Mouse (Mus musculus) gastrocnemius, postnatal 10 days (tissue): ENCODE results near the gene Dhrs11. TPM values are rescaled to one million over a fixed set of nuclear protein-coding genes. Genes with fewer than 3 reads are reported as not detected.
A peak's percentile ranks its signal among the peaks of the same experiment; 100 is the strongest.

Experiments
- DNase-seq: peaks from one replicate; pipeline ENCODE4 v3.0.0; 2021; ENCODE audit warnings: mixed read lengths
- total RNA-seq, 2 experiments: library from RNA; stranded (reverse); gene quantifications; 2 replicates each; pipeline ENCODE4 v1.2.3; 2021

Gene Dhrs11
- total RNA-seq, 2 experiments from 2014 or later = 19.2 to 22.6 TPM

GRCm38 (mm10) chr11:84823484-84823897 is 5.3 kb downstream of the Dhrs11 start:
- DNase-seq = no peak

DNA sequence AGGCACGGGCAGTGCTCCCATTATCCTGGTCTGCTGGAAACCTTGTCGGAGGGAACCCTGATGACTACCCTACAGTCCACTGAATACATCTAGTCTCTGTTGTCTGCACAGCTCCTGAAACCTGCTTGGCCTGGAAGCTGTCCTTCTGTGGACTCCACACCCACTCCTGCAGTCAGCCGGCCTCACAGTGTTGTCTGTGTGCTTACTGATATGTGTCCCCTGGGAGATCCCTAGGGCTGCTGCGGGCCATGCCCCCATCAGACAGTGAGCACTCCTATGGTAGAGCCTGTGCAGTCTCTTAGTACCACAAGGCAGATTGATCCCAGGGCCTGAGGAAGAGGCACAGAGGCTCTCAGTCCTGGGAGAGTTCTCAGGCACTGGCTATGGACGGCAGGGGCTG is 6.3 kb downstream of the Dhrs11 start:
- DNase-seq = no peak

DNA sequence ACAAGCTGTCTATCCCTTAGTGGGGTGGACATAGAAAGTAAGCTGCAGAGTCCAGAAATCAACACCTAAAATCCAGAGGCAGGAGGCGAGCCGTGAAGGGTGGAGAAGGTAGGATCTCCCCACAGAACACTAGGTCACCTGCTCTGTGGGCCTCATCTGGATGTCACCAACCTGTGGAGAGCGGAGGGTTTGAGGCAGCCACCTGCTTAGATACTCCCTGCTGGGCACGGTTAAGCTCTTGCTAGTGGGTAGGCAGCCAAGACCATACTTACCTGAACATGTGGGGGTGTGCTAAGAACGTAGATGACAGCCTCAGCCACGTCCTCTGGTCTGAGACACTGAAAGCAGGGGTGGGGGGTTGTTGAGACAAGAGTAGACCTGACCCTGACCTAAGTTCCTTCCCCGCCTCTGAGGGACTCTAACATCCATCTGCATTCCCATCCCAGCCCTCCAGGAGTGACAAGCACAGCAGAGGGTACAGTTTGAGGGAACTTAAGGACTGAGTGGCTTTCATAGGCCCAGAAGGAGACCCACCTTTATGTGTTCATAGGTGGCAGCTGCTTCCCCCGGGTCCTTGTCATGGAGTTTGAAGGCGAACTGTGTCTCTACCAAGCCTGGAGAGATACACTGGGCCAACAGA is 7.5 kb downstream of the Dhrs11 start:
- no peak for DNase-seq

- peak; percentile 94 for DNase-seq
Observed at GRCm38 (mm10) chr11:84818961-84819692, 9.7 kb downstream of the Dhrs11 start, which contains the start of gene Mrm1. Gene Mrm1, minus strand, starts transcription at chr11:84819515.

DNA sequence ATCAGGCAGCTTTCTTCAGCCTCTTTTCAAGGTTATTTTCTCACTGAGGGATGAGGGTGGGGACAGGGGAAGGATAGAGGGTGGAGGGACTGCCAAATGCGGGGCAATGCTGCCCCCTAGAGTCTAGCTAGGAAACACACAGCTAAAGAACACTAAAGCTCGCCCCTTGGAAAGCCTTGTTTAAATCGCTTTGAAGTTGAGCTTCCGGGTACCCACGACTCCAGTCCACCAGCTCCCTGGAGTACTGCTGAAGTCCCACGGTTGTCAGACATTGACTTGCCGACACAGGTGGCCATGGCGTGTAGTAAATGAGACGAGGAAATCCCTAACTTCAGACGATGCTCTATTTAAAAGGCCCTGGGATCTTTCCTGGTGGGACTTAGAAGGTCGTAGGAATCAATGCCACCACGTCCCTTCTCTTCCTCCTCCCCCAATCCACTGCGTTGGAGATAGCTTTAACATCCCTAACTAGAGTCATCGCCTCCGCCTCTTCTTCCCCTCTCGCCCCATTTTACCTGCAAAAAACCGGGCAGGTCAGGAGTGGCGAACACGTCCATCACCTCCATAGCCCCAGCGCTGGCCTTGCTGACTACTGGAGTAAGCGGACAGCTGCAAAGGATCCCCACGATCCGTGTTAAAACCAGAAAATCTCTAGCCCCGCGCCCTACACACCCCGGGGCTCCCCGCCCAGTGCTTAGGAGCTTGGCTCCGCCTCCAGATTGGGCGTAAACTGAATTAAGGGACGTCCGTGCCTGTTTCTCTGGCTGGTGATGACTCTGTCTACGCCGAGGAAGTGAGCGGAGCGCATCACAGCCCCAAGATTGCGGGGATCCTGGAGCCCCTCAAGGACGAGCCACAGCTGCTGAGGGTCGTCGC is 10.5 kb downstream of the Dhrs11 start:
- DNase-seq = peak; percentile 70

- no peak for DNase-seq
Observed at GRCm38 (mm10) chr11:84817362-84817761, 11.4 kb downstream of the Dhrs11 start.

GRCm38 (mm10) chr11:84813724-84814510 is 14.9 kb downstream of the Dhrs11 start:
- peak; percentile 77 for DNase-seq

- no peak for DNase-seq
Observed at GRCm38 (mm10) chr11:84804373-84804772, 24.4 kb downstream of the Dhrs11 start.

DNA sequence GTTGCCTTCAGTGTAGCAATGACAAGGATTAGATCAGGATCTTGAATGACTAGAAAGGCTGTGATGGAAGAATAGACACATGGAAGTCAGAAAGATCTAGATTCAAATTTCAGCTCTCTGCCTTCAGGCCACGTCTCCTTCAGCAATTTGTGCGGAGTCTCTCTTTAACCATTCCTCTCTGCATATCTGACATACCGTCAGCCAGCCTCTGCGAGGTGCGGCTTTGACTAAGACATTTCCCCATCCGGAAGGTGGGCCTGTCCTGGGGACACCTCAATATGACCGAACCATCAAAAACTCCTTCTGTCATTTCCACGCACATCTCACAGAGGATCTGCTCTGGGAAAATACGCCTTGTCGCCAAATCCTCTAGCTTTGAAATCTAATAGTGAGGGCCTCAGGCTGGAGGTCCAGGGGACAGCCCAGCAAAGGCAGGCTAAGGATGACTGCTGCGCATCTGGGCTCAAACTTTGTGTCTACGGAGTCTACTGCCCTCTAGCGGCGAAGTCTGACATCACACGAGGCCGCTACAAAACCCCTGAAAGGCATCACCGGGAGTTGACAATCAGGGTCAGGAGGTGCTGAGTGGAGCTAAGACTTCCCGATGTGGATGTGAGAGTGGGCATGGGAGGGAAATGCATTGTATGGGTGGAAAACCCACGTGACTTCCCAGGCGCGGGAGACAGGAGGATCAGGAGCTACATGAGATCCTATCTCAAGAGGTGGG is 31.0 kb downstream of the Dhrs11 start:
- peak; percentile 80 for DNase-seq

DNA sequence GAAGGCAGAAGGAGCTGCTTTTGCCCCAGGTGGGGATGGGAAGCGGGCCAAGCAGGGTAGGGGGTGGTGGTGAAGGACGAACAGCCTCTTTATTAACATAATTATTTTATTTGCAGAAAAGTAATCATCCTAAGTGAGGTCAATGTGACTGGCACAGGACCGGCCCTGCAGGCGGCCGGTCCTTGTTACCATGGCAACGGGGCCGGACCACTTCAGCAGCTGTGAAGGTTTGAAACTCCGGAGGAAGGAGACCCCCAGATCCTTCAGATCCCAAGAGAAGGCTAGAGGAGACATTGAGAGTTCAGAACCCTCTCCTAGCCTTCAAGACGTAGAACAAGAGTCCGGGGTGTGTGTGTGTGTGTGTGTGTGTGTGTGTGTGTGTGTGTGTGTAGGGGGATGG is 31.8 kb downstream of the Dhrs11 start:
- no peak for DNase-seq

DNA sequence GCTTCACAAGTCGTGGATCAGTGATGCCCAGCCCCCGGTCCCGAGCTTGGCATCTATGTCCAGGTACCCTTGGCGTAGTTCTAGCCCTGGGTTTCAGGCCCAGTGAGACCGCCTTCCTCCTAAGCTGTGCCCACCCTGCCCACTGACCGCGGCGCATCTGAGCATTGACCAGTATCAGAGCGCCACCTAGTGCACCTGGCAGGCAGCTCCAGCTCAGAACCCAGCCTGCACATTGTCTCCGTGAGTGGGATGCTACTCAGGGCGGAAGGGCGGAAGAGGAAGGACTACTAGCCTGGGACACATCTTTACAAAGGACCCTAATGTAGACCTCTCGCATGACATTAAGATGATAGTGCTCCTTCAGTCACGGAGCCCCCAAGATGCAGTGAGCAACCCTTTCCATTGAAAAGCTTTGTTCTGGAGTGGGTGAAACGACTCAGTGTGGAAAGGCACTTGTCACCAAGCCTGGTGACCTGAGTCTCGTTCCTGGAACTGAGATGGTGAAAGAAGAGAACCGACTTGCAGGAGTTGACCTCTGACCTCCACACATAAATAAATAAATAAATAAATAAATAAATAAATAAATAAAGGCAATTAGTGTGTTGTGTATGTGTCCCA is 34.2 kb downstream of the Dhrs11 start:
- peak; percentile 75 for DNase-seq

DNA sequence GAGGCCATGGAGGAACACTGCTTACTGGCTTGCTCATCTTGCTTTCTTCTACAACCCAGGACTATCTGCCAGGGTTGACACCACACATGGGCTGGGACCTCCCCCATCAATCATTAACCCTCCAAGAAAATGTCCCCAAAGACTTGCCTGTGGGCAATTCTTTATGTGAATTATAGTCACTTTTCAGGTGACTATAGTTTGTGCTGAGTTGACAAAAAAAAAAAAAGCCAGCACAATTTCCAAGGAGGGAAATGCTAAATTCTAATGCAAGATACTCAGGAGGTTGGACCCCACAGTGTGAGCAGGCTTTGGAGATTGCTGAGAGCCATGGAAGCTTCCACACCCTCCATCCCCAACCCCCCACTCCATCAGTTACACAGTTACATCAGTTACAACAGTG is 35.2 kb downstream of the Dhrs11 start:
- DNase-seq = no peak

DNA sequence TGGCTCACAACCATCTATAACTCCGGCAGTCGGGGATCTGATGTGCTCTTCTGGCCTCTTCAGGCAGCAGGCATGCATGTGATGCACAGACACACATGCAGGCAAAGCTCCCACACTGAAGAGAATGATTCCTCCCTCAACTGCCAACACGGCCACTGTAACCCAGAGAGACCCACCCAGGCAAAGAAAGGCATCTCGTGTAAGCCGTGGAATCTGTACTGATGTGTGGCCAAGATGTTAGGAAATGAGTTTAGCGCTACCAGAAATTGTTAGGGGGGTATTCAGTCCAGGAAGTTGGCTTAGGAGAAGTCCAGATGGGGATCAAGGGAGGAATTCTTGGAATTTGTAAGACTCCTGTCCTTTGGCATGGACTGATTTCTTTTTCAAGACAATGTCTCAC is 38.4 kb downstream of the Dhrs11 start:
- DNase-seq = no peak

DNA sequence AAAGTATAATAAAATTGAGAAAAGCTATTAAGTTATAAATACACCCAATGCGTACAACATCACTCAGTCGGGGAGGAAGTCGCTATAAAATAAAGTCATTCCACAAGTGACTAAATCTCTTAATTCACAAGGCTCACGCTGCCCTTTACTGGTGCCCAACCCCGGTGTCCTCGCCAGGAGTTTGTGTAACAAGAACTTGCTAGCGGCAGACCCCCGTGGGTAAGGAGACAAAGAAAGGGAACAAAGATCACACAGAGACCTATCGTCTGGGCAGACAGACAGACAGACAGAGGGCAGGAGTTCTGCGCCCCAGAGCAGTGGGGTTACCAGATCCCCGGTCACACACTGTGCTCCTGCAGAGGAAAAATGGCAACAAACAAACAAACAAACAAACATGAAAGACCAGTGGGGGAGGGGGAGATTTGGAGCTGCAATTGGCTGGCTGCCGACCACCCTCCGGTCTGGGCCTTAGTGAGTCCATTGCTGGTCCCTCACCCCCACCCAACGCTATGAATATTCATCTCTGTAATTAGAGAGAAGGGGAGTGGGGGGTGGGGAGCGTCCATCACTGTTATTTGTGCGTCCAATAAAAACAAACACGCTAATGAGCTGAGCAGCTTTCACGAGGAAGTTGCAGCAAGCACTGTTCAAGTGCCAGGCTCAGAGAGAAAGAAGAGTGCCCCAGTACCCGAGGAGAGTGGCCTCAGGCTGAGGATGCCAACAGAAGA is 48.5 kb downstream of the Dhrs11 start:
- DNase-seq = no peak

- no peak for DNase-seq
Observed at GRCm38 (mm10) chr11:84775560-84775959, 53.2 kb downstream of the Dhrs11 start.

DNA sequence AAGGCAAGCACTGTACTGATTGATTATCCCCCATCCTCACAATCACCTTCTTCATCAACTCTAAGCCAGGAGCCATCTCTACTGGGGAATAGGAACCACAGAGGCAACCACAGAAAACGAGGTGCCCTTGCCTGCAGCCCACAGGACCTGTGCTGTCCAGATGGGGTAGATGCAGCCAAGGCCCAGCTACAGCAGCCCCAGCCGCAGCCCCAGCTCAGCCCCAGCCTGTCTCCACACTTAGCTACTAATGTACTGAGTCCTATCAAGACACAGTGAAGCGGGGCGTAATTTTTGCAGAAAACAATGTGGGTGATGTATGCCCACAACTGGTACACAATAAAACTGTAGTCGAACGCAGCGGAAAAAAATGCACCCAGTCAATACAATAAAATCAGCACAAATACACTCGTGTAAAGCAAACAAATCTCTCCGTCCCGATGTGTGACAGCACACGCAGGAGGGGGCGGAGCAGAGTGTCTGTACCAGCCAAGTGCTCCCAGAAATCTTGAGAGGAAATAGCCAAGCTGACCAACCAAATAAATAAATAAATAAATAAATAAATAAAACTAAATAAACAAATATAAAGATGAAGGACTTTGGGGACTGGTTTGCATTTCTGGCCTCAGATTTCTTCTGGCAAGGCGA is 53.8 kb downstream of the Dhrs11 start:
- no peak for DNase-seq
